Mouse (Mus musculus) liver, embryonic 11.5 days (tissue): ENCODE results near the gene 3425401B19Rik. TPM values are rescaled to one million over a fixed set of nuclear protein-coding genes. Genes with fewer than 3 reads are reported as not detected.

Experiments used
- ATAC-seq: fragments of 200-750 bp; cut with Nextera tagmentation; replicated peaks from 2 replicates; pipeline ENCODE4 v1.8.0; 2017; ENCODE audit warnings: moderate number of reproducible peaks, mild to moderate bottlenecking, moderate TSS enrichment, moderate library complexity; ENCODE audit not compliant: low FRiP score
- DNase-seq: peaks from one replicate; pipeline ENCODE4 v3.0.0-alpha.2; 2017; ENCODE audit warnings: low spot score
- H3K27ac ChIP-seq: fragments of 300-500 bp; sonication (generic); 2 replicates; pipeline ENCODE4 v1.5.1; 2014; ENCODE audit warnings: mild to moderate bottlenecking, low read depth, low read length, control low read depth
- H3K27me3 ChIP-seq: fragments of 300-500 bp; sonication (generic); replicated peaks from 2 replicates; pipeline ENCODE4 v1.6.1; 2014; ENCODE audit warnings: low read length, mixed read lengths; ENCODE audit not compliant: control insufficient read depth, insufficient read depth
- H3K36me3 ChIP-seq: fragments of 300-500 bp; sonication (generic); 2 replicates; pipeline ENCODE4 v1.6.1; 2014; ENCODE audit warnings: mild to moderate bottlenecking, low read length, moderate library complexity, mixed read lengths; ENCODE audit not compliant: control insufficient read depth, insufficient read depth
- H3K4me1 ChIP-seq: fragments of 300-500 bp; sonication (generic); replicated peaks from 2 replicates; pipeline ENCODE4 v1.6.1; 2014; ENCODE audit warnings: low read length, mixed read lengths; ENCODE audit not compliant: control insufficient read depth, insufficient read depth
- H3K4me2 ChIP-seq: fragments of 300-500 bp; sonication (generic); 2 replicates; pipeline ENCODE4 v1.6.1; 2014; ENCODE audit warnings: mild to moderate bottlenecking, control low read depth, moderate library complexity
- H3K4me3 ChIP-seq: fragments of 300-500 bp; sonication (generic); 2 replicates; pipeline ENCODE4 v1.5.1; 2014; ENCODE audit warnings: low read depth, low read length, control low read depth
- H3K9ac ChIP-seq: fragments of 300-500 bp; sonication (generic); 2 replicates; pipeline ENCODE4 v1.6.1; 2014; ENCODE audit warnings: low read depth, low read length, control low read depth
- H3K9me3 ChIP-seq: fragments of 300-500 bp; sonication (generic); 2 replicates; pipeline ENCODE4 v1.6.1; 2016; ENCODE audit warnings: low read length, inconsistent platforms, mixed read lengths; ENCODE audit not compliant: control insufficient read depth
- WGBS: fragments of 180-500 bp; shearing (Covaris S2); extraction: QIAGEN DNeasy Blood & Tissue Kit; methylation state at CpG from one replicate; pipeline ENCODE4 v1.1.7; 2014; 5-methylcytosine and 5-hydroxymethylcytosine counted together
- polyA plus RNA-seq: library from polyadenylated mRNA; unstranded; fragments of >200 nt; fragmentation: Nextera tagmentation; extraction: Ambion mirVana; gene quantifications from 2 replicates; pipeline ENCODE4 v1.2.1, GENCODE M21; 2014

Gene 3425401B19Rik
- polyA plus RNA-seq, 1 experiment from 2014 or later: not detected

DNA sequence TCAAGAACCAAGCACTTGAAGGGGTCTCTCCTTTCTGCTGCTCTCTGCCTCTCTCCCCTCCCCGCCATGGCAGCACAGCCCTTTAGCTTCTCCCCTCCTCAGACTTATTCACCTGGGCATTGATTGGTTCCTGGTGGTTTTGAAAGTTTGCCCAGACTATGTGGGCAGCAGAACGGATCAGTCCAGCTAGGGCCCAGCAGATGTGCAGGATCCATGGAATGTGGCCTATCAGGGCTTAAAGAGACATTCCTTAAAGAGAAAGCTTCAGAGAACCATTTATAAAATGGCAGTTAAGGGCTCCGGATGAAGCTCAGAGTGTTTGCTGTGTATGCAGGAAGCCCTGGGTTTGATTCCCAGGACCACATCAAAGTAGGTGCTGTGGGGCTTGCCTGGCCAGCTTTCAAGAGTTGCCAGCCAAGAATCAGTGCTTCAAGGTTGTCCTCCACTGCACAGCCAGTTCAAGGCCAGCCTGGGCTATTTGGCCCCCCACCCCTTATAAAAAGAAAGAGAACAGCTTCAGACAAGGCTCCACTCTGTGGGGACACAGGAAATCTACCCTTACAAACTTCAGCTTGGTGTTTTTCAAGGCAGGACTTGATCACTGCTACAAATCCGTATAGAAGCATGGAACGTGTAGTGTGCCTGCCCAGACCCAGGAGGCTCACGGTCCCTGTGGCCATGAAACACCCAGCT, 52.0 kb downstream of the 3425401B19Rik start:
- WGBS: 73% methylated on average over 6 of the region's 6 CpGs
- no peak overlapping the region for H3K4me3 ChIP-seq
- no peak overlapping the region for H3K9ac ChIP-seq
- ATAC-seq (no peak), DNase-seq (no peak)
- H3K27ac ChIP-seq: no peak overlapping the region
- no peaks in the 10 kb centered on the region for H3K27me3 ChIP-seq
- H3K4me2 ChIP-seq: no peak overlapping the region
- H3K4me1 ChIP-seq: no peaks in the 10 kb centered on the region
- H3K9me3 ChIP-seq: no peaks in the 10 kb centered on the region
- H3K36me3 ChIP-seq: no peaks in the 10 kb centered on the region

DNA sequence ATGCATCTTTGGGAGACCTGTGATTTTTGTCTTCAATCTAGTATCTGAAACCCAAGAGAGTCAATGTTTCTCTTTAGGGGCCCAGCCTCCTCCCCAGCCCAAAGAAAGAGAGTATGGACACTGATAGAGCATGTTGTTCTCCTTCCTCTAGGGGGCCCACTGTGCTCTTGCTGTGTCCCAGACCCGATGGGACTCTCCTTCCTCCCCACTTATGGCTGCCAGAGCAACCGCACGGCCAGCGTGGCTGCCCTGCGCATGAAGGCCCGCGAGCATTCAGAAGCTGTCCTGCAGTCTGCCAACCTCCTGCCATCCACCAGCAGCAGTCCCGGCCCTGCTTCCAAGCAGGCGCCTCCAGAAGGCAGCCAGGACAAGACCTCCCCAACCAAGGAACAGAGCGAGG, 56.5 kb downstream of the 3425401B19Rik start:
- Histone ChIP-seq H3K4me3 (no peak overlapping the region), H3K27ac (no peak overlapping the region), H3K27me3 (no peaks in the 10 kb centered on the region), H3K9me3 (no peaks in the 10 kb centered on the region), H3K4me2 (0 out of 2 replicates have a peak overlapping the region, but pooled peaks have one; percentile 17), H3K36me3 (no peaks in the 10 kb centered on the region), H3K9ac (no peak overlapping the region), H3K4me1 (no peaks in the 10 kb centered on the region)
- DNase-seq: no peak
- ATAC-seq: no peak
- WGBS: 31% methylated on average over 10 of the region's 10 CpGs

DNA sequence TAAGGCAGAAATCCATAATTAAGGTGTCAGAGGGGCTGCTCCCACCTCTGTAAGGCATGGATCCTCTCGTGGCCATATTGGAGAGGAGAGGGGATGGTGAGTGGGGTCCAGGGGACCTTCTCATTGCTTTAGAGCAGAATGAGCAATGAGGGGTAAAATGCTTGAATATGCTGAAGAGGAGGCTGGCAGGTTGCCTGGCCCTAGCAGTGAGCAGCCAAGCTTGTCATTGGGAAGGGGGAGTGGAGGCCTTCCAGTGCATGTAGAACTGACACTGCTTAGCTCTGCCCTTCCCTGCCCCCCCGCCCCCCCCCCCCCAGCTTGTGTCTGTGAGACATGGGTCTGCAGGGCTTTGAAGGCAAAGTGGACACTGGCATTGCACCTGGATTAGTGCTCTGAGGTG, 57.8 kb downstream of the 3425401B19Rik start:
- Histone ChIP-seq H3K4me3 (no peak overlapping the region), H3K27me3 (no peaks in the 10 kb centered on the region), H3K4me1 (no peaks in the 10 kb centered on the region), H3K36me3 (no peaks in the 10 kb centered on the region), H3K9ac (no peak overlapping the region), H3K27ac (no peak overlapping the region), H3K9me3 (no peaks in the 10 kb centered on the region), H3K4me2 (no peak overlapping the region)
- DNase-seq (no peak), ATAC-seq (no peak)
- 48% methylated on average over 2 of the region's 2 CpGs for WGBS

GRCm38 (mm10) chr14:32624811-32625210, 60.3 kb downstream of the 3425401B19Rik start:
- 76% methylated on average over 7 of the region's 7 CpGs for WGBS
- no peak for ATAC-seq

GRCm38 (mm10) chr14:32624245-32624644, 60.8 kb downstream of the 3425401B19Rik start:
- no peak overlapping the region for H3K9ac ChIP-seq
- no peak overlapping the region for H3K4me3 ChIP-seq
- ATAC-seq (no peak), DNase-seq (no peak)
- WGBS: 42% methylated on average over 3 of the region's 3 CpGs
- H3K4me1 ChIP-seq: no peaks in the 10 kb centered on the region
- H3K27me3 ChIP-seq: no peaks in the 10 kb centered on the region
- H3K9me3 ChIP-seq: no peaks in the 10 kb centered on the region
- H3K36me3 ChIP-seq: no peaks in the 10 kb centered on the region
- H3K27ac ChIP-seq: no peak overlapping the region
- no peak overlapping the region for H3K4me2 ChIP-seq

More at GRCm38 (mm10) chr14:32624811-32625210, 60.3 kb downstream of the 3425401B19Rik start:
- no peak for DNase-seq
- Histone ChIP-seq H3K27me3 (no peaks in the 10 kb centered on the region), H3K9ac (no peak overlapping the region), H3K36me3 (no peaks in the 10 kb centered on the region), H3K4me1 (no peaks in the 10 kb centered on the region), H3K27ac (no peak overlapping the region), H3K4me3 (no peak overlapping the region), H3K9me3 (no peaks in the 10 kb centered on the region), H3K4me2 (no peak overlapping the region)

DNA sequence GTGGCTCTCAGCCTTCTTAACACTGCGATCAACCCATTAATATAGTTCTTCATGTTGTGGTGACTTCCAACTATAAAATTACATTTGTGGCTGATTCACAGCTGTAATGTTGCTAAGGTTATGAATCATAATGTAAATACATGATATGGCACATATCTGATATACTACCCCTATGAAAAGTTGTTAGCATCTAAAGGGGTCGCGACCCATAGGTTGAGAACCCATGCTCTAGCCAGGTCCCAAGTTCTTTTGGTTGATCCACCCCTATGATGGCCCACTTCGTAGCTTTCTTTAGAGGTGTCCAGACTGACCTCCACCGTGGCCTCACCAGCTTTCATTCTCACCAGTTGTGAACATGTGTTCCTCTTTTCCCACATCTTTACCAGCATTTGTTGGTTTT, 67.8 kb downstream of the 3425401B19Rik start:
- ATAC-seq (no peak), DNase-seq (no peak)
- Histone ChIP-seq H3K9me3 (no peaks in the 10 kb centered on the region), H3K9ac (no peak overlapping the region), H3K4me2 (no peak overlapping the region), H3K27ac (no peak overlapping the region), H3K4me3 (no peak overlapping the region), H3K27me3 (no peaks in the 10 kb centered on the region), H3K36me3 (no peaks in the 10 kb centered on the region), H3K4me1 (no peaks in the 10 kb centered on the region)
- 74% methylated on average over 5 of the region's 5 CpGs for WGBS

DNA sequence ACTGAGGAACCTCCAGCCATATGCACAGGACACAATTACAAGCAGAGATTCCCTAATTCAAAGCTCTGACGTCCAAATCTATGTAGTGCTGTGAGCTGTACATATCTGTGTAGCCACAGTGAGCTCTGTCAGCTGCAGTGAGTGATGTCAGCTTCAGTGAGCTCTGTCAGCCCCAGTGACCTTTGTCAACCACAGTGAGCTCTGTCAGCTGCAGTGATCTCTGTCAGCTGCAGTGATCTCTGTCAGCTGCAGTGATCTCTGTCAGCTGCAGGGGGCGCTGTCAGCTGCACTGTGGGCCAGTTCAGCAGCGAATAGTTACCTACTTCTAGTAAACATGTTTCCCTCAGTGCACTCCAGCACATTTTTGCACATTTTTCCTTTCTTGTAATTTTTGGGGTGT, 75.7 kb downstream of the 3425401B19Rik start:
- no peak overlapping the region for H3K9ac ChIP-seq
- no peaks in the 10 kb centered on the region for H3K9me3 ChIP-seq
- DNase-seq (no peak), ATAC-seq (no peak)
- H3K27me3 ChIP-seq: no peaks in the 10 kb centered on the region
- no peak overlapping the region for H3K4me3 ChIP-seq
- H3K36me3 ChIP-seq: no peaks in the 10 kb centered on the region
- 21% methylated on average over 3 of the region's 3 CpGs for WGBS
- no peaks in the 10 kb centered on the region for H3K4me1 ChIP-seq
- no peak overlapping the region for H3K27ac ChIP-seq
- no peak overlapping the region for H3K4me2 ChIP-seq

Other genes with a start within 250 kb of the 3425401B19Rik start
- gene Slc18a3, start 220.4 kb downstream of the 3425401B19Rik start, polyA plus RNA-seq: 0.14 and 0.22 TPM in 2 replicates
- gene Chat, start 219.3 kb downstream of the 3425401B19Rik start, polyA plus RNA-seq: not detected in 2 replicates
- 15.0 and 18.8 TPM in 2 replicates for gene Ercc6, start 171.8 kb downstream of the 3425401B19Rik start, polyA plus RNA-seq
- gene Prrxl1, start 85.9 kb downstream of the 3425401B19Rik start, polyA plus RNA-seq: not detected in 2 replicates
- 1.7 and 1.8 TPM in 2 replicates for gene Tmem273, start 100.7 kb upstream of the 3425401B19Rik start, polyA plus RNA-seq
- not detected in 2 replicates for gene Fam170b, start 148.7 kb upstream of the 3425401B19Rik start, polyA plus RNA-seq
- 4.8 and 5.5 TPM in 2 replicates for gene Vstm4, start 171.5 kb upstream of the 3425401B19Rik start, polyA plus RNA-seq